Mouse (Mus musculus): Measurements from ENCODE around the gene Ipo5. TPM values are rescaled to one million over a fixed set of nuclear protein-coding genes. Genes with fewer than 3 reads are reported as not detected.

Ipo5 gene
- polyA plus RNA-seq, 1 experiment from 2014 or later: 84.9 TPM

- no peak for ATAC-seq
- Histone ChIP-seq H3K36me3 (ENCODE audit: control insufficient read depth, insufficient read depth) (no peaks in the 10 kb centered on the region), H3K4me3 (replicated peaks; ENCODE audit: low read length) (no peak overlapping the region), H3K4me2 (ENCODE audit: low read length) (no peak overlapping the region), H3K9ac (replicated peaks; ENCODE audit: low read depth, low read length) (no peak overlapping the region), H3K27ac (ENCODE audit: low read length) (no peak overlapping the region), H3K27me3 (replicated peaks; ENCODE audit: control insufficient read depth, insufficient read depth, low read length) (no peaks in the 10 kb centered on the region), H3K9me3 (ENCODE audit: control insufficient read depth, low read length) (no peaks in the 10 kb centered on the region), H3K4me1 (replicated peaks; ENCODE audit: control insufficient read depth, insufficient read depth, low read length) (no peaks in the 10 kb centered on the region)
- 90% methylated on average over 4 of the region's 4 CpGs for WGBS
These were observed 57.7 kb downstream of the Ipo5 start for GRCm38 (mm10) chr14:120968723-120969122.

GRCm38 (mm10) chr14:120969673-120970072 lies 58.6 kb downstream of the Ipo5 start:
- H3K36me3 ChIP-seq (ENCODE audit: control insufficient read depth, insufficient read depth): no peaks in the 10 kb centered on the region
- 87% methylated on average over 3 of the region's 3 CpGs for WGBS
- H3K27ac ChIP-seq (ENCODE audit: low read length): no peak overlapping the region
- no peaks in the 10 kb centered on the region for H3K9me3 ChIP-seq (ENCODE audit: control insufficient read depth, low read length)
- ATAC-seq: no peak
- H3K4me1 ChIP-seq (replicated peaks; ENCODE audit: control insufficient read depth, insufficient read depth, low read length): no peaks in the 10 kb centered on the region
- H3K27me3 ChIP-seq (replicated peaks; ENCODE audit: control insufficient read depth, insufficient read depth, low read length): no peaks in the 10 kb centered on the region
- H3K9ac ChIP-seq (replicated peaks; ENCODE audit: low read depth, low read length): no peak overlapping the region
- no peak overlapping the region for H3K4me3 ChIP-seq (replicated peaks; ENCODE audit: low read length)
- H3K4me2 ChIP-seq (ENCODE audit: low read length): no peak overlapping the region

GRCm38 (mm10) chr14:120970637-120971036 lies 59.6 kb downstream of the Ipo5 start:
- no peak for ATAC-seq
- H3K4me1 ChIP-seq (replicated peaks; ENCODE audit: control insufficient read depth, insufficient read depth, low read length): no peaks in the 10 kb centered on the region
- H3K36me3 ChIP-seq (ENCODE audit: control insufficient read depth, insufficient read depth): no peaks in the 10 kb centered on the region
- H3K27ac ChIP-seq (ENCODE audit: low read length): no peak overlapping the region
- no peak overlapping the region for H3K9ac ChIP-seq (replicated peaks; ENCODE audit: low read depth, low read length)
- 81% methylated on average over 8 of the region's 8 CpGs for WGBS
- H3K27me3 ChIP-seq (replicated peaks; ENCODE audit: control insufficient read depth, insufficient read depth, low read length): no peaks in the 10 kb centered on the region
- H3K9me3 ChIP-seq (ENCODE audit: control insufficient read depth, low read length): no peaks in the 10 kb centered on the region
- no peak overlapping the region for H3K4me3 ChIP-seq (replicated peaks; ENCODE audit: low read length)
- no peak overlapping the region for H3K4me2 ChIP-seq (ENCODE audit: low read length)

- ATAC-seq: no peak
These were observed 60.3 kb downstream of the Ipo5 start for GRCm38 (mm10) chr14:120971313-120971712.

GRCm38 (mm10) chr14:120979559-120979958 lies 68.5 kb downstream of the Ipo5 start:
- Histone ChIP-seq H3K36me3 (ENCODE audit: control insufficient read depth, insufficient read depth) (no peaks in the 10 kb centered on the region), H3K4me2 (ENCODE audit: low read length) (no peak overlapping the region), H3K27ac (ENCODE audit: low read length) (no peak overlapping the region), H3K27me3 (replicated peaks; ENCODE audit: control insufficient read depth, insufficient read depth, low read length) (no peaks in the 10 kb centered on the region), H3K9ac (replicated peaks; ENCODE audit: low read depth, low read length) (no peak overlapping the region), H3K4me3 (replicated peaks; ENCODE audit: low read length) (no peak overlapping the region), H3K9me3 (ENCODE audit: control insufficient read depth, low read length) (no peaks in the 10 kb centered on the region), H3K4me1 (replicated peaks; ENCODE audit: control insufficient read depth, insufficient read depth, low read length) (no peaks in the 10 kb centered on the region)
- ATAC-seq: no peak
- 35% methylated on average over 3 of the region's 3 CpGs for WGBS

More at GRCm38 (mm10) chr14:120971313-120971712, 60.3 kb downstream of the Ipo5 start:
- no peak overlapping the region for H3K4me2 ChIP-seq (ENCODE audit: low read length)
- WGBS: 65% methylated on average over 6 of the region's 6 CpGs
- H3K36me3 ChIP-seq (ENCODE audit: control insufficient read depth, insufficient read depth): no peaks in the 10 kb centered on the region
- no peak overlapping the region for H3K27ac ChIP-seq (ENCODE audit: low read length)
- H3K4me3 ChIP-seq (replicated peaks; ENCODE audit: low read length): no peak overlapping the region
- no peaks in the 10 kb centered on the region for H3K27me3 ChIP-seq (replicated peaks; ENCODE audit: control insufficient read depth, insufficient read depth, low read length)
- no peaks in the 10 kb centered on the region for H3K4me1 ChIP-seq (replicated peaks; ENCODE audit: control insufficient read depth, insufficient read depth, low read length)
- no peaks in the 10 kb centered on the region for H3K9me3 ChIP-seq (ENCODE audit: control insufficient read depth, low read length)
- H3K9ac ChIP-seq (replicated peaks; ENCODE audit: low read depth, low read length): no peak overlapping the region

GRCm38 (mm10) chr14:120989126-120989525 lies 78.1 kb downstream of the Ipo5 start:
- Histone ChIP-seq H3K4me2 (ENCODE audit: low read length) (no peak overlapping the region), H3K9me3 (ENCODE audit: control insufficient read depth, low read length) (no peaks in the 10 kb centered on the region), H3K4me3 (replicated peaks; ENCODE audit: low read length) (no peak overlapping the region), H3K27me3 (replicated peaks; ENCODE audit: control insufficient read depth, insufficient read depth, low read length) (no peaks in the 10 kb centered on the region), H3K4me1 (replicated peaks; ENCODE audit: control insufficient read depth, insufficient read depth, low read length) (no peaks in the 10 kb centered on the region), H3K9ac (replicated peaks; ENCODE audit: low read depth, low read length) (no peak overlapping the region), H3K27ac (ENCODE audit: low read length) (no peak overlapping the region), H3K36me3 (ENCODE audit: control insufficient read depth, insufficient read depth) (no peaks in the 10 kb centered on the region)
- no peak for ATAC-seq
- WGBS: 72% methylated on average over 6 of the region's 6 CpGs

Other genes starting within 250 kb of the Ipo5 start
- 35.4 and 43.6 TPM in 2 replicates for gene Farp1, start 124.0 kb downstream of the Ipo5 start, polyA plus RNA-seq (2015; fragmentation: Nextera tagmentation; extraction: Ambion mirVana)